Mouse (Mus musculus) granulocyte monocyte progenitor cell, adult 5-6 weeks (primary cell): Measurements from ENCODE around the gene Rhno1. TPM values are rescaled to one million over a fixed set of nuclear protein-coding genes. Genes with fewer than 3 reads are reported as not detected.

ENCODE experiments used
- ATAC-seq: replicated peaks from 2 replicates; pipeline ENCODE4 v1.8.0; 2016; ENCODE audit warnings: mild to moderate bottlenecking, moderate TSS enrichment, inconsistent platforms; ENCODE audit not compliant: poor library complexity, severe bottlenecking
- total RNA-seq, 2 experiments: library from RNA; stranded (forward) in 1 of 2; stranded (reverse) in 1 of 2; fragments of 200-712, 200-1000 nt in 1 of 2; fragments of >200 nt in 1 of 2; fragmentation: Nextera tagmentation in 1 of 2; gene quantifications; 2 replicates each; pipeline ENCODE4 v1.2.3; 2014 to 2017

The Rhno1 gene
- total RNA-seq, 2 experiments from 2014 or later = 33.3 to 51.3 TPM

DNA sequence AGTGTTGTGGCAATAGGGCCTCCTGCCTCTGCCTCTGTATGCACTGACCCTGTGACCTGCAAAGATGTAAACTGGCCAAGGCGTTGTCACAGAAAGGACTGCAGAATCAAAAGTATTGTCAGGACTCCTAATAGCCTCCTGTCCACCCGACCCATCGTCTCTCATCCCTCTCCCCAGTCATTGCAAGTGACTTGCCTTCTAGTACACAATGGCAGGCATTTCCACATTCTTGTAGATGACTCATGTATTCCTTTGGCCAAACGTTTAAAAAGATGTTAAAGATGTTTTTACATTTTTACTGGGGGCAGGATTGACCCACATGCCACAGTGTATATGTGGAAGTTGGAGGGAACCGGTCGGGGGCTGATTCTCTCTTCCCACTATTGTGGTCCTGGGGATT lies 2.0 kb upstream of the Rhno1 start:
- ATAC-seq = no peak

GRCm38 (mm10) chr6:128363007-128363825 lies 505 bp upstream of the Rhno1 start:
- peak; percentile 12 for ATAC-seq

DNA sequence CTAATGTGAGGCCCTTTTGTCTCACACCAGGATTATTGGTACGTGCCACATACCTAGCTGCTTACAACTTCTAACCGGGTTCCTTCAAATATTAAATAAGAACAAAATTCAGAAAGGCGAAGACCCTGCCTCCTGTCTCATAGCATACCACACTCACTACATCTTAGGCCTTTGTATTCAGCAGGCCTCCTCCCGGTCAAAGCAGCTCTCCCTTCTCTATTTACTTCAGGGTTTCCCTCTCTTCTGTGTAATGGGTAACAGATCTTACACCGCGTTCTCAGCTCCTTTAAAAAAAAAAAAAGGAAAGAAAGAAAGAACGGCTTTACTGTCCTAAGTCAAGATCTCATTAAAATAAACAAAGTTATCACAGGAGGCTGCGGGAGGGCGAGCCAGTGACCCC lies 810 bp downstream of the Rhno1 start:
- no peak for ATAC-seq

DNA sequence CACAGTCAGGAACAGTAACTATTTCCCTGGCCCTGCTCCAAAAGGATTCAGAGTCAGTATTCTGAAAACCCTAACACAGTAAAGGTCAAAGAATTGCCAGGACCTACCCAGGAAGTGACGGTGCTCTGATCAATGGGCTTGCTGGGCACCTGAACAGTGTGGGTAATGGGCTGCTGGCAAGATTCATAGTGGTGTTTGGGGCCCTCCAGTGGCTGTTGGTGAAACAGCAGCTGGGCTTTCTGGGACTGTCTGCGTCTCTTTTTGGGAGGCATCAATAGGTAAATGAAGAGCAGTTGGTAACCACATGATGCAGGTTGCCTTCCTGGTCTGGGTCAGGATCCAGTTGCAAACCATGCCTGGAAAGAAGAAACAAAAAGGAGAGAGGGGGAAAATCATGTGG lies 3.7 kb downstream of the Rhno1 start:
- ATAC-seq = 0 out of 2 replicates have a peak, but pooled peaks have one; percentile 18

GRCm38 (mm10) chr6:128355726-128356416 lies 6.8 kb downstream of the Rhno1 start, which contains the start of gene Tulp3:
Gene Tulp3, minus strand, starts transcription at chr6:128355851.
- peak; percentile 95 for ATAC-seq

DNA sequence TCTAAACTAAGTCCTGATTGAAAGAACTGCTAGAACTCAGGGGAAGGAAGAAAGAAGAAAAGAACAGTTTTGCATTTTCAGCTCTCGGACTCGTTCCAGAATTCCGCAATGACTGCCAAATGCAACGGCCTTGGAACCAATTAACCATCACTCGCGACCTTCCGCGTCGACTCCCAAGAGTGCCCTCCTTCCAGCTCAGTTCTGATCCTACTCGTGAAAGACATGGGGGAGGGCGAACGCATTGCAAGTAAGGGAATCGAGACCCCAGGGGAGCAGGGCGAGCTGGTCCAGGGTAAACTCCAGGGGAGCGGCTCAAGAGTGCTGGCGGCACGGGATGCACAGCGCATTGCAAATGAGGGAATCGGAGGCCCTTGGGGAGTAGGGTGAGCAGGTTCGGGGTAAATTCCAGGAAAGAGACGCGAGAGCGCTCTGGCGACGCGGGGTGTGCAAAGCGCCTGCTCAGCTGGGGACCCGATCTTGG lies 7.5 kb downstream of the Rhno1 start:
- ATAC-seq = peak; percentile 3; the same call in 1 of the 2 replicates

GRCm38 (mm10) chr6:128354140-128354539 lies 8.6 kb downstream of the Rhno1 start:
- ATAC-seq = peak; percentile 34; the same call in 1 of the 2 replicates

GRCm38 (mm10) chr6:128349711-128350110 lies 13.0 kb downstream of the Rhno1 start:
- no peak for ATAC-seq

- ATAC-seq = no peak
Observed at GRCm38 (mm10) chr6:128346782-128347181, 15.9 kb downstream of the Rhno1 start.

GRCm38 (mm10) chr6:128345623-128346022 lies 17.1 kb downstream of the Rhno1 start:
- ATAC-seq = peak; percentile 97

GRCm38 (mm10) chr6:128341956-128342723 lies 20.6 kb downstream of the Rhno1 start:
- no peak for ATAC-seq

- no peak for ATAC-seq
Observed at GRCm38 (mm10) chr6:128338876-128339275, 23.8 kb downstream of the Rhno1 start.

DNA sequence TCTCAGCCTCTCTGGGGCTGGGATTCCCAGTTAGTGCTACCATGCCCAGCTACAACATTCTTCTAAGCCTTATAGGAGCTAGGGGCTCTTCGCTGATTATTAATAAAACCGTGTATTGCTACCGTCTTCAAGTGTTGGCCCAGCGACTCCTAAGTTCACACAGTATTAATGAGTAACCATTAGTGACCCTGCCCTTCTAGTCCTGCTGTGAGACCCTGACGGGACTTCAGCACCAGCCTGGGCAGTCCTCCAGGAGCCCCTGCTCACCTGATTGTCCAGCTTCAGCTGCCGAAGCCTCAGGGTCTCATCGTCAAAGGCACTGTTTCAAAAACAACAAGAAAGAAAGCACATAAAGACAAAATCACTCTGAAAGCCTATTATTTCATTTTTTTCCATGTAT lies 25.2 kb downstream of the Rhno1 start:
- ATAC-seq = no peak

DNA sequence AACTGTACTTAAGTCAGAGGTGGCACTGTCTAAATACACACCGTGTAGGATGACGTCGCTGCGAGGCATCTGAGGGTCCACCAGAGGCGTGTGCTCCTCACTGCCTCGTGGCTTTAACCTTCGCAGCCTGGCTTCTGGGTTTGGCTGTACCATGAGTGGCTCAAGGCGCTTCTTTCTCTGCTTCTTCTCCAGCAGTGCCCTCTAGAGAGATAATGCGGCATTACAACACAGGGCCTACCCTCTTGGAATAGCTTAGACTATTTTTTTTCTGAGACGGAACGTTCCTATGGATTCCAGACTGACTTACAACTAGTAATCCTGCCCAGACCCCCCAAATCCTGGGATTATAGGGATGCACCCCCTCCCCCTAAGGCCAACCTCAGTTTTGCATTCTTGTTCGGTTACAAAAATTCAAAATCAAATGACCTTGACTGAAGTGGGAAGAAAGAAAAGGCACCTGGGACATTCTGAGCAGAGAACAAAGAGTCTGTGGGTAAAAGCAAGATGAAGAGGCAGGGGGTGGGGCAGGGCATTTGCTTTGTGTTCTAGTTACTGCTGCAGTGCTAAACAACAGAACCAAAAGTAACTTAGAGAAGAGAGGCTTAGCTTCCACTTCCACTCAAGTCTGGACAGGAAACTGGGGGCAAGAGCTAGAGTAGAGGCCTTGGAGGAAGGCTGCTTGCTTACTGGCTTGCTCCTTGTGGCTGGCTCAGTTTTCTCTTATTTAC lies 28.1 kb downstream of the Rhno1 start:
- peak; percentile 97 for ATAC-seq

- ATAC-seq = peak; percentile 65
Observed at GRCm38 (mm10) chr6:128318317-128318716, 44.4 kb downstream of the Rhno1 start.

- ATAC-seq = no peak
Observed at GRCm38 (mm10) chr6:128315597-128315996, 47.1 kb downstream of the Rhno1 start.

GRCm38 (mm10) chr6:128314796-128315195 lies 47.9 kb downstream of the Rhno1 start:
- ATAC-seq = no peak

GRCm38 (mm10) chr6:128308311-128308710 lies 54.4 kb downstream of the Rhno1 start:
- peak; percentile 63 for ATAC-seq
